Mouse (Mus musculus): ENCODE measurements around the gene Wfikkn2.

DNA sequence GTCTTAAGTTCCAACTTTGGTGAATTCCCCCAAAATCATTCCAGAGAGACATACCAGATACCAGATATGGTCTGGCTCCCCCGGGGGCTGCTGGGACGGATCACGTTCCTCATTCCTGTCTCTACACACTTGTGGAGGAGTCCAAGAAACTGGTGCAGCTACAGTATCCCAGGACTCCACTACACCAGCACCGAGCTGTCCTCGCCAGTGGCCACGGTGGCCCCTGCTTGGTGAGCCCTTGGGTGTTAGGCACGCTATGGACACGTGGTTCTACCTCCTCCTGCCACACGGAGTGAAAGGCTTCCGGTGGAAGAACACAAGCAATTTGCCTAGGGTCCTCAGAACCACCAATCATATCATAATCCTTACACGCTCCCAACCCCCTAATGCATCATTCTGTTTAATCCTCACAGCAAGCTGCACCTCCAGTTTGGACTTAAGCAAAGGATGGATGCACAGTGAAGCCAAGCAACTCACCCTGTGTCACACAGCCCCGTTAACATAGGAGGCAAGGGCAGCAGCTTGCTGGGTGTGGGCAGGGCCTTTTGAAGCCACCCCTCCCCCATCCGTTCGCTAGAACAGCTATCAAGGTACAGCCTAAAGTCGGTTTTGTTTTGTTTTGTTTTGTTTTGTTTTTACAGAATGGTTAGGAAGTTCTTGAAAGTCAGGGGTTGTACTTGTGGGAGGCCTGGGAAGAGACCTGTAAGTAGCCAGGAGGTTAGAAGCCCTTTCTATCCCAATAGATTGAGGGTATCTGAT, 2.2 kb downstream of the Wfikkn2 start:
- TF ChIP-seq POLR2A (IDR thresholded peaks at IDR 0.05; ENCODE audit: borderline replicate concordance, extremely low read depth, low read depth, low read length) (no peak), CTCF (IDR thresholded peaks at IDR 0.05; ENCODE audit: insufficient read depth, low read length) (no peak)
